Mouse (Mus musculus): ENCODE data around the gene Mark3. TPM values are rescaled to one million over a fixed set of nuclear protein-coding genes. Genes with fewer than 3 reads are reported as not detected.

The Mark3 gene
- polyA plus RNA-seq, 2 experiments, result 18.0 to 24.6 TPM

DNA sequence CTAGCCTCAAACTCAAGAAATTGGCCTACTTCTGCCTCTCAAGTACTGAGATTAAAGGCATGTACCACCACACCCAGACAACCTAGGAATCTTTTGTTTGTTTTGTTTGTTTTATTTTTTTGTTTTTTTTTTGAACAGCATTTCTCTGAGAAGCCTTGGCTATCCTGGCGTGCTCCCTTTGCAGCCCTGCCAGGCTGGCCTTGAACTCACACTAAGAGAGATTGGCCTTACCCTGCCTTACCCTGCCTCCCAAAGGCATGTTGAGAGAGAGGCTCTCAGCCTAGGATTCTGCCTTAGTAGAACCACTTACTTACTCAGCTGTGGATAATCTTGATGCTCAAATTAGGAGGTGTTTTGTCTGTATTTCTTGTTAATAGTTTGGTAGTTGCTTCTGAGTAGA lies 8.7 kb downstream of the Mark3 start:
- H3K36me3 ChIP-seq (replicated peaks; ENCODE audit: control insufficient read depth, insufficient read depth, low read depth), result no peaks in the 10 kb centered on the region
- H3K9ac ChIP-seq (replicated peaks), result no peak overlapping the region
- DNase-seq (ENCODE audit: low read depth in 3 of 3, low spot score in 3 of 3) (no peak), ATAC-seq (ENCODE audit: insufficient read depth) (no peak)
- H3K4me3 ChIP-seq (ENCODE audit: insufficient read depth in 1 of 2, low read depth in 2 of 2, low read length in 2 of 2), result no peak overlapping the region
- TF ChIP-seq CTCF (IDR thresholded peaks at IDR 0.05; ENCODE audit: low read depth), result no peak
- no peak for TF ChIP-seq EP300 (IDR thresholded peaks at IDR 0.05; ENCODE audit: low read depth)
- H3K4me1 ChIP-seq (replicated peaks; ENCODE audit: control insufficient read depth in 2 of 2, insufficient read depth in 2 of 2, low read length in 1 of 2), result peaks cover 0 to 6% of the 10 kb centered on the region in 2 experiments; a peak in 2 of 4 replicates
- no peak overlapping the region for H3K27ac ChIP-seq
- WGBS (ENCODE audit: insufficient replicate concordance), result 82% methylated on average over 1 of the region's 1 CpGs
- H3K9me3 ChIP-seq (ENCODE audit: control insufficient read depth, low read length), result no peaks in the 10 kb centered on the region
- H3K4me2 ChIP-seq (ENCODE audit: low read depth), result no peak overlapping the region
- no peaks in the 10 kb centered on the region for H3K27me3 ChIP-seq (ENCODE audit: control insufficient read depth, insufficient read depth, low read length)

DNA sequence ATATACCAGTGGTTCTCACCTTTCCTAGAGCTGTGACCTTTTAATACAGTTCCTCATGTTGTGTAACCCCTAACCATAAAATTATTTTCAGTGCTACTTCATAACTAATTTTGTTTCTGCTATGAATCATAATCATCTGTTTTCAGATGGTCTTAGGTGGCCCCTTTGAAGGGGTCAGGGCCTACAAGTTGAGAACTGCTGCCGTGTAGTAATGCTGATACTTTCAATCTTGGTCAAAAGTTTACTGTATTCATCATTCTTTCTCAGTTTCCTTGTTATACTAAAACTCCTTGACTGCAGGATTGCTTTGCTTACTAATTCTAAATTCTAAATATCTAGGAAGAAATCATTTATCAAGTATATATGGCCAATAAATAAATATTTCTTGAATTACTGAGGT lies 10.1 kb downstream of the Mark3 start:
- H3K36me3 ChIP-seq (replicated peaks; ENCODE audit: control insufficient read depth, insufficient read depth, low read depth), result no peaks in the 10 kb centered on the region
- ATAC-seq (ENCODE audit: insufficient read depth), result no peak
- no peak overlapping the region for H3K4me3 ChIP-seq (ENCODE audit: insufficient read depth in 1 of 2, low read depth in 2 of 2, low read length in 2 of 2)
- 68% methylated on average over 1 of the region's 1 CpGs for WGBS (ENCODE audit: insufficient replicate concordance)
- H3K4me1 ChIP-seq (replicated peaks; ENCODE audit: control insufficient read depth in 2 of 2, insufficient read depth in 2 of 2, low read length in 1 of 2), result peaks cover 0 to 10% of the 10 kb centered on the region in 2 experiments; a peak in 2 of 4 replicates
- no peak overlapping the region for H3K4me2 ChIP-seq (ENCODE audit: low read depth)
- no peaks in the 10 kb centered on the region for H3K9me3 ChIP-seq (ENCODE audit: control insufficient read depth, low read length)
- TF ChIP-seq EP300 (IDR thresholded peaks at IDR 0.05; ENCODE audit: low read depth), result no peak
- no peak for TF ChIP-seq CTCF (IDR thresholded peaks at IDR 0.05; ENCODE audit: low read depth)
- H3K27me3 ChIP-seq (ENCODE audit: control insufficient read depth, insufficient read depth, low read length), result no peaks in the 10 kb centered on the region
- no peak overlapping the region for H3K27ac ChIP-seq
- no peak for DNase-seq (ENCODE audit: low read depth in 3 of 3, low spot score in 3 of 3)
- no peak overlapping the region for H3K9ac ChIP-seq (replicated peaks)

DNA sequence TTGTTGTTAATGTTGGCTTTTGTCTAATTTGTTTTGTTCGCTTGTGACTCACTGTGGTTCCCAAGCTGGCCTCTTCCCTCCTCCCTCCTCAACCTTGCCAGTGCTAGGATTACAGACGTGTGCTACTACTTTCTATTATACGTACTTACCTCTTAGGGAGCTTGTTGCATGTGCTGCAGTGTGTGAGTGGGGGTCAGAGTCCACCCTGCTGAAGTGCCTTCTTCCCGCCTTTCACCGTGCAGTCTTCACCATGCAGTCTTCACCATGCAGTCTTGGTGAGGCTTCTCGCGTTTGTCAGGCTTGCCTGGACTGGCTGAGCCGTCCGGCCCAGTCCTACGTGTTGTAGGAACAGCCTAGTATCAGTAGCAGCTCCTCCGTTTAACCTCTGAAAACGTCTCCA lies 12.9 kb downstream of the Mark3 start:
- no peak for TF ChIP-seq EP300 (IDR thresholded peaks at IDR 0.05; ENCODE audit: low read depth)
- TF ChIP-seq CTCF (IDR thresholded peaks at IDR 0.05; ENCODE audit: low read depth), result no peak
- no peak for ATAC-seq (ENCODE audit: insufficient read depth)
- Histone ChIP-seq H3K27ac (no peak overlapping the region), H3K4me1 (replicated peaks; ENCODE audit: control insufficient read depth in 2 of 2, insufficient read depth in 2 of 2, low read length in 1 of 2) (peaks cover 0 to 10% of the 10 kb centered on the region in 2 experiments; a peak in 2 of 4 replicates), H3K27me3 (ENCODE audit: control insufficient read depth, insufficient read depth, low read length) (no peaks in the 10 kb centered on the region), H3K4me2 (ENCODE audit: low read depth) (no peak overlapping the region), H3K36me3 (replicated peaks; ENCODE audit: control insufficient read depth, insufficient read depth, low read depth) (no peaks in the 10 kb centered on the region), H3K9ac (replicated peaks) (no peak overlapping the region), H3K9me3 (ENCODE audit: control insufficient read depth, low read length) (no peaks in the 10 kb centered on the region), H3K4me3 (ENCODE audit: insufficient read depth in 1 of 2, low read depth in 2 of 2, low read length in 2 of 2) (no peak overlapping the region)
- 77% methylated on average over 12 of the region's 12 CpGs for WGBS (ENCODE audit: insufficient replicate concordance)
- DNase-seq (ENCODE audit: low read depth in 3 of 3, low spot score in 3 of 3), result no peak

DNA sequence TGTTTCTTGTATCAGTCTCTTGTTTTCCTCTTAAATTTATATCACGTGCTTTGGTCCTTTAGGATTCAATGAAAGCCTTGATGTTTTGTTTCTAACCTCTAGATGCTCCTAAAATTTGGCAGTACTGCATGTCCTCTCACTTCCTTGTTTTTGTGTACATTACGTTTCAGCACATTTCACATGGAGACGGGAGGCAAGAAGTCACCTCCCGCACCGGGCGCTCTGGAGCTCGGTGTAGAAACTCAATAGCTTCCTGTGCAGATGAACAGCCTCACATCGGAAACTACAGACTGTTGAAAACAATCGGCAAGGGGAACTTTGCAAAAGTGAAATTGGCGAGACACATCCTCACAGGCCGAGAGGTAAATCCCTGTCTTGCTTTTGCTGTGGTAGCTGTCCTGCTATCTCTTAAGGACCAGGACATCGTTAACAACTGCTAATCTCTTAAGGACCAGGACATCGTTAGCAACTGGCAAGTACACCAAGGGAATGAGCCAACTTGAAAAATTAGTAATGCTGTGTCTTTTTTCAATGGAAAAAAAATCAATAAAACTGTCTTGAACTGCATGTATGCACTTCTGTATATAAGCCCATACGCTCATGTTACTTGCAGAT lies 18.2 kb downstream of the Mark3 start:
- TF ChIP-seq CTCF (IDR thresholded peaks at IDR 0.05; ENCODE audit: low read depth) (no peak), EP300 (IDR thresholded peaks at IDR 0.05; ENCODE audit: low read depth) (peak; percentile 58)
- H3K9ac ChIP-seq (replicated peaks), result no peak overlapping the region
- H3K9me3 ChIP-seq (ENCODE audit: control insufficient read depth, low read length), result no peaks in the 10 kb centered on the region
- H3K36me3 ChIP-seq (replicated peaks; ENCODE audit: control insufficient read depth, insufficient read depth, low read depth), result peaks cover 7% of the 10 kb centered on the region
- no peak overlapping the region for H3K27ac ChIP-seq
- no peak overlapping the region for H3K4me3 ChIP-seq (ENCODE audit: insufficient read depth in 1 of 2, low read depth in 2 of 2, low read length in 2 of 2)
- H3K4me1 ChIP-seq (replicated peaks; ENCODE audit: control insufficient read depth in 2 of 2, insufficient read depth in 2 of 2, low read length in 1 of 2), result peaks cover 12 to 14% of the 10 kb centered on the region in 2 experiments; a peak in 3 of 4 replicates
- H3K4me2 ChIP-seq (ENCODE audit: low read depth), result no peak overlapping the region
- 41% methylated on average over 14 of the region's 14 CpGs for WGBS (ENCODE audit: insufficient replicate concordance)
- DNase-seq (ENCODE audit: low read depth in 3 of 3, low spot score in 3 of 3), result no peak
- ATAC-seq (ENCODE audit: insufficient read depth), result peak; percentile 48; the same call in 1 of the 2 replicates
- H3K27me3 ChIP-seq (ENCODE audit: control insufficient read depth, insufficient read depth, low read length), result no peaks in the 10 kb centered on the region

DNA sequence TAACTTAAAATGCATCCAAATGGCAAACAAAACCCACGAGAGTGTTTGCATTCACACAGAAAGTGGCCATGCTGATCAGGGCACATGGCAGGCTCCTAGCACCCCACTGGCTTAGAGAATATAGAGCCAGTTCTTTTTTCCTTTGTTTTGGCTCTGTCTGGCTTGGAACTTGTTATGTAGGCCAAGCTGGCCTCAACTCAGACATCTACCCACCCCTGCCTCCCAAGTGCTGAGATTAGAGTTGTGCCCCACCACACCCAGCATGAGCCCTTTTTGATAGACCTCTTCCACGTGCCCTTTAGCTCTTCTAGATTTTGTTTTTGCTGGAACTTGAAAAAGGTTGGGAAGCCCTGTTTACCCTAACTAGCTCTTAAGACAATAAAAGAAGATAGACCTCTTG lies 19.5 kb downstream of the Mark3 start:
- 53% methylated on average over 2 of the region's 2 CpGs for WGBS (ENCODE audit: insufficient replicate concordance)
- no peak for ATAC-seq (ENCODE audit: insufficient read depth)
- H3K36me3 ChIP-seq (replicated peaks; ENCODE audit: control insufficient read depth, insufficient read depth, low read depth), result peaks cover 11% of the 10 kb centered on the region

More for the DNA sequence above, 19.5 kb downstream of the Mark3 start:
- TF ChIP-seq EP300 (IDR thresholded peaks at IDR 0.05; ENCODE audit: low read depth) (no peak), CTCF (IDR thresholded peaks at IDR 0.05; ENCODE audit: low read depth) (no peak)
- Histone ChIP-seq H3K27me3 (ENCODE audit: control insufficient read depth, insufficient read depth, low read length) (no peaks in the 10 kb centered on the region), H3K4me1 (replicated peaks; ENCODE audit: control insufficient read depth in 2 of 2, insufficient read depth in 2 of 2, low read length in 1 of 2) (peaks cover 12 to 14% of the 10 kb centered on the region in 2 experiments; a peak in 3 of 4 replicates), H3K4me3 (ENCODE audit: insufficient read depth in 1 of 2, low read depth in 2 of 2, low read length in 2 of 2) (no peak overlapping the region), H3K9ac (replicated peaks) (no peak overlapping the region), H3K27ac (no peak overlapping the region), H3K9me3 (ENCODE audit: control insufficient read depth, low read length) (no peaks in the 10 kb centered on the region), H3K4me2 (ENCODE audit: low read depth) (no peak overlapping the region)
- DNase-seq (ENCODE audit: low read depth in 3 of 3, low spot score in 3 of 3), result no peak

Data from liver, embryonic 14.5 days (tissue).